Mouse (Mus musculus): ENCODE data around the gene Alox12. TPM values are rescaled to one million over a fixed set of nuclear protein-coding genes. Genes with fewer than 3 reads are reported as not detected.

Gene Alox12
- polyA plus RNA-seq, 1 experiment, result not detected

DNA sequence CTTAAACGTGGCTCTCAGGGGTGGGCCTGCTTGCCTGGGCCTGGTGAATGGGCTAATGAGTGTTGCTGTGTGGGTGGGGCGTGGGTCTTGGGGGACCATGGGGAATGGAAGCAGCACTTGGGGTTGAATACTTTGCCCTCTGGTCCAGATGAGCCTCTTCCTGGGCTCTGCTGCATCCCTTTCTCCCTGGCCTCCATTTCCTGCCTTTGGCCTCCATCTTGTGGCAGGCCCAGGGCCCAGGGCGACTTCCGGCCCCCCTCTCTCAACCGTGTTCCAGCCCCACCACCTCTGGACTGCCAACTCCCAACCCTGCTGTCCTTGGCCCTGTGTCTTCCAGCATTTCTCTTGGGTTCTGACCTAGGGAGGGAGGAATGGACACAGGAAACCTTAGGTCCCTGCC, 21.1 kb downstream of the Alox12 start:
- no peak for TF ChIP-seq POLR2A (IDR thresholded peaks at IDR 0.05; ENCODE audit: borderline replicate concordance, low read depth, low read length)
- no peak for TF ChIP-seq CTCF (IDR thresholded peaks at IDR 0.05; ENCODE audit: low read depth, low read length)
- H3K27ac ChIP-seq (ENCODE audit: insufficient read depth, low read depth, low read length), result no peak overlapping the region
- peaks cover 16% of the 10 kb centered on the region for H3K4me1 ChIP-seq (ENCODE audit: control insufficient read depth, insufficient read depth, low read length)
- H3K4me3 ChIP-seq (ENCODE audit: insufficient read depth, low read length), result no peak overlapping the region

DNA sequence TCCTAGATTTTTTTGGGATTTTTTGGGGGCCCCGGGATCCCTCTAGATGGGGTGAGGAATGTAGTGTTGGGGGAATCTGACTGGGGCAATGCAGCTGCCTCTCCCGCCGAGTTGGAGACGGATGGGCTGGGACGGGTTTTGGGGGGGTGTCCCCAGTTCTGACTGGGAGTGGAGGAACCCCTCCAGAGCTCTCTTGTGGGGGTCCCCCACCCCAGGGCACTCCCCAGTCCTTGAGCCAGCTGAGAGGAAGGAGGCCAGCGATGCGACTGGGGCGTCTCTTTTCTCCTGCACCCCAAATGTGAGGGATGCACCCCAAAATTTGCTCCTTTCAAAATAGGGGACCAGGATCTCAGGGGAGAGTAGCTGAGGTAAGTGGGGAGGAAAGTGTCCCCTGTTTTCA, 22.1 kb downstream of the Alox12 start:
- no peak overlapping the region for H3K27ac ChIP-seq (ENCODE audit: insufficient read depth, low read depth, low read length)
- TF ChIP-seq POLR2A (IDR thresholded peaks at IDR 0.05; ENCODE audit: borderline replicate concordance, low read depth, low read length) (no peak), CTCF (IDR thresholded peaks at IDR 0.05; ENCODE audit: low read depth, low read length) (no peak)
- no peak overlapping the region for H3K4me3 ChIP-seq (ENCODE audit: insufficient read depth, low read length)
- peaks cover 16% of the 10 kb centered on the region for H3K4me1 ChIP-seq (ENCODE audit: control insufficient read depth, insufficient read depth, low read length)

DNA sequence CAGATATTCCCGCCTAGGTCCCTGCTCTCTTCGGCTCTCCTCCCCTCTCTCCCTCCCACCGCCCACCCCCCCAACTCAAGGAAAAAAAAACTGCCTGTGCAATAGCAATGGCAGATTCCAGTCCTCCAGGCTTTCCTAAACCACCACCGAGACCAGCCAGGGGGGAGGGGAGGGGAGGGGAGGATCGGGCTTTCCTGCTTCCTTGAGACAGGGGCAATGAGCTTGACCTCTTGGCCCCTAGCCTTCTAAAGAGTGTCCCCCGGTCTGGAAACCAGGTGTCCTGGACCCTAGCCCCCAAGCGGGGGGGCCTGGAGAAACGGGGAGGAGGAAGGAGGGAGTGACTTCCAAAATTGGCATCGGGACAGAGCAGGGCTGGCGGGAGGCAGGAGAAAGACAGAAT, 22.6 kb downstream of the Alox12 start:
- no peak overlapping the region for H3K4me3 ChIP-seq (ENCODE audit: insufficient read depth, low read length)
- H3K4me1 ChIP-seq (ENCODE audit: control insufficient read depth, insufficient read depth, low read length), result peaks cover 16% of the 10 kb centered on the region
- H3K27ac ChIP-seq (ENCODE audit: insufficient read depth, low read depth, low read length), result no peak overlapping the region
- TF ChIP-seq POLR2A (IDR thresholded peaks at IDR 0.05; ENCODE audit: borderline replicate concordance, low read depth, low read length) (no peak), CTCF (IDR thresholded peaks at IDR 0.05; ENCODE audit: low read depth, low read length) (no peak)

DNA sequence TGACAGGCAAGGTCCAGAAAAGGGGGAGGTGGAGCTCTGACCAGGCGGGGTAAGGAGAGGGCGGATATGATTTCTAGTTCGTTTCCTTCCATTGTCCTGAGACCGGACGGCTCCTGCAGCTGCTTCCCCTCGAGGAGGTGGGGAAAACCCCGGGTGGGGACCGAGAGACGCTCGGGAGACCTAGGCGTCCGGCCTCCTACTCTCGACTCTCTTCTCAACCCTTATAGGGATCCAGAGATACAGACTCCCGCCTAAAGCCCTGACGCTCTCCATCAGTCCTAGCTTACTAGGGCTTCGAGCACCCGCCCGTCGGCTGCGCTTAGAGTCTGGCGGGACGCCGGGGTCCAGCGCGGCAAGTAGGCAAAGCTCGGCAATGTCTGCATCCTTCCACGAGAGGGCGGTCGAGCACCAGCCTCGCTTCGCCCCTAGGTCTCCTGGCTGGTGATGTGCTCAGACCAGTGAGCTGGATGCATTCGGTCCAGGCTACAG, 24.9 kb downstream of the Alox12 start:
- no peak overlapping the region for H3K27ac ChIP-seq (ENCODE audit: insufficient read depth, low read depth, low read length)
- H3K4me3 ChIP-seq (ENCODE audit: insufficient read depth, low read length), result peak overlapping the region; percentile 32
- TF ChIP-seq CTCF (IDR thresholded peaks at IDR 0.05; ENCODE audit: low read depth, low read length) (peak; percentile 74), POLR2A (IDR thresholded peaks at IDR 0.05; ENCODE audit: borderline replicate concordance, low read depth, low read length) (no peak)
- H3K4me1 ChIP-seq (ENCODE audit: control insufficient read depth, insufficient read depth, low read length), result peaks cover 13% of the 10 kb centered on the region

DNA sequence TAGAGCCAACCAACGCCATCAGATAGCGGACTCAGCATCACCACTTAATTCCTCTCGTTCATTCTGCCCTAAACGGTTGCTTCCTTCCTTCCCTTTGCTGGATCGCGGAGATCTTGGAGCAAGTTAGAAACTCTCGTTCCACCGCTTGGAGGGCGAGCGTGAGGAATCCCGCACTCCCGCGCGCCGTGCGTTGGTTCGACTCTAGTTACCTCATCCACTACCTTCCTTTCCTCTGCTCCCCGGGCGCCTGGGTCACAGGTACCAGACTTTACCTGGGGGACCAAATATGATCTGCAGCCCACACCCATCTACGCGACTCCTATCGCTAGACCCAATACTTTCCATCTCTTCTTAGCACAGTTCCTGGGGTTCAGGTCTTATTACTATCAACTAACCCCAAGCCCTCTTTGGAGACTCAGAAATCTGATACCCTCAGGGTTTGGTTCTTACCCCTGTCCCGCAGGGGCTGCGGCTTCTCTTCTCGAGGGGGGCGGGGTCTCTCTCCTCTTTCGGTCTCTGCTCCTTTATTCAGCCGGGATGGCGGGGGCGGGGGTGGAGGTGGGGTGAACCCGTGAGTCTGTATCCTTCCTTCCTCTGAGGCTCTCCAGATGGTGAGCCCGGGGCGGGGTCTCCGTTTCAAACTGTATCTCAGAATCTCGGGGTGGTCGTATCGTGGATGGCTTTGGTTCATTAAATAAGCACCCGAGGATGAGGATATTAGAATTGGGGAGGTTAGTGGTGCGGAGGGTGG, 25.7 kb downstream of the Alox12 start, which contains the start of gene Bcl6b:
Gene Bcl6b, minus strand, starts transcription at position 539 of the 751 bp plus-strand sequence.
- Histone ChIP-seq H3K27ac (ENCODE audit: insufficient read depth, low read depth, low read length) (no peak within 1 kb of the TSS), H3K4me3 (ENCODE audit: insufficient read depth, low read length) (peak within 1 kb of the TSS; percentile 33), H3K4me1 (ENCODE audit: control insufficient read depth, insufficient read depth, low read length) (peaks cover 21% of the 10 kb centered on the region)
- TF ChIP-seq CTCF (IDR thresholded peaks at IDR 0.05; ENCODE audit: low read depth, low read length) (no peak), POLR2A (IDR thresholded peaks at IDR 0.05; ENCODE audit: borderline replicate concordance, low read depth, low read length) (no peak)

DNA sequence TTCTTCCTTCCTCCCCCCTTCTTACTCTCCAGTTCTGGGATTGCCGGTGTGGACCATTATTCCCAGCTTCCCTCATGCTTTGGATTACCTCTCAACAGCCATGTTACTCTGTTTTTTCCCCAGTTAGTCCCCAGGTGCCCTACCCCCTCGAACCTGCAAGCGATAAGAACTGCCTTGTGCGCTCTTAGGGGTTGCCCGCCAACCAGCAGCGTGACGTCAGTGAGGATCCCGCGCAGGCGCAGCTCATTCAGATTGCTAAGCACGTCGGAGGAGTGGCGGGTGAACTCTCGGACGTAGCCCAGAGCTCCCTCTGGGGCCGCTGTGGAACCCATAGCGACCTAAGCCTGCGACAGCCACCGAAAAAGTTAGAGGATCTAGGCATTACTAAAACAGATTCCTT, 26.3 kb downstream of the Alox12 start:
- Histone ChIP-seq H3K27ac (ENCODE audit: insufficient read depth, low read depth, low read length) (no peak overlapping the region), H3K4me3 (ENCODE audit: insufficient read depth, low read length) (peak overlapping the region; percentile 33), H3K4me1 (ENCODE audit: control insufficient read depth, insufficient read depth, low read length) (peaks cover 26% of the 10 kb centered on the region)
- TF ChIP-seq CTCF (IDR thresholded peaks at IDR 0.05; ENCODE audit: low read depth, low read length) (no peak), POLR2A (IDR thresholded peaks at IDR 0.05; ENCODE audit: borderline replicate concordance, low read depth, low read length) (no peak)

DNA sequence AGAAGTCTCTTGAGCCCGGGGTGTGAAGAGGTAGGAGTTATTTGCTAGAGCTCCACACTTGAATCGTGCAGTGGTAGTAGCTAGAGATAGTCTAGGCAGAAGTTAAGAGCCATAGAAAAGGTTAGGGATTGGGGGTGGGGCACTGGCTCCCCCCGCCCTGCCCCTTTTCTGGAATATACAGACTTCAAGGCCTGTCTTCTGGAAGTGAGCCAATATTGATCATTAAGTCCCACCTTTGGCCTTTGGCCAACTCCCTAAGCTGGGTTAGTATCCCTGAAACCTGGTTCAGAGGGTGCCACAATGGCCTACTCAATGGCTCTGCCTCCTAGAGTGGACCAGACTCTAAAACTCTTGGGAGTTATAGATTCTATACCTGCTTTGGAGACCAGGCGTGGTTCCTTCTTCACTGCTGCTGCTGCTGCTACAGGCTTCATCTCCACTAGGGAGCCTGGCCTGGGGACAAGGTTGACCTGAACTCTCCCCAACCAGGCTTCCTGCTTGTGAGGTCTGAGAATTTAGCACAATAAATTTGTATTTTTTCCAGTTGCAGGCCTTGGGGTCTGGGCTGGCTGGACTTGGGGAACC, 27.4 kb downstream of the Alox12 start:
- no peak for TF ChIP-seq POLR2A (IDR thresholded peaks at IDR 0.05; ENCODE audit: borderline replicate concordance, low read depth, low read length)
- TF ChIP-seq CTCF (IDR thresholded peaks at IDR 0.05; ENCODE audit: low read depth, low read length), result no peak
- H3K4me1 ChIP-seq (ENCODE audit: control insufficient read depth, insufficient read depth, low read length), result peaks cover 30% of the 10 kb centered on the region
- no peak overlapping the region for H3K27ac ChIP-seq (ENCODE audit: insufficient read depth, low read depth, low read length)
- H3K4me3 ChIP-seq (ENCODE audit: insufficient read depth, low read length), result no peak overlapping the region

DNA sequence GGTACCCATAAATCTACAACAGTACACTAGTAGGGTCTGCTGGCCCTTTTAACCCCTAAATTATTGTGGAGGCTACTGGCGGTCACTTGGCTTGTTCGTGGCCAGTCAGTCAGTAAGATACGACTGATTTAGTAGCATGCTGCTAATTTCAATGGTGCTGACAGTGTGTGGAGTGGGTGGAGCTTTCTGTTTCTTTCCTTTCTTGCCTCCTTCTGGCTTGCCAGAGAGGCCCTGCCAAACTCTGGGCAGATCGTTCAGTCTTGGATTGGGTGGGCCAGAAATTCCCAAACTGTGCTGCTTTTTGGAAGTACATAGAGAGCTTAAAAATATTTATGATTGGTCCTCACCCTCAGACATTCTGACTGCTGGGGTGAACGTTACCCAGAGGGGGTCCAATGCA, 28.0 kb downstream of the Alox12 start:
- Histone ChIP-seq H3K4me1 (ENCODE audit: control insufficient read depth, insufficient read depth, low read length) (peaks cover 35% of the 10 kb centered on the region), H3K4me3 (ENCODE audit: insufficient read depth, low read length) (no peak overlapping the region), H3K27ac (ENCODE audit: insufficient read depth, low read depth, low read length) (no peak overlapping the region)
- TF ChIP-seq POLR2A (IDR thresholded peaks at IDR 0.05; ENCODE audit: borderline replicate concordance, low read depth, low read length) (no peak), CTCF (IDR thresholded peaks at IDR 0.05; ENCODE audit: low read depth, low read length) (no peak)

DNA sequence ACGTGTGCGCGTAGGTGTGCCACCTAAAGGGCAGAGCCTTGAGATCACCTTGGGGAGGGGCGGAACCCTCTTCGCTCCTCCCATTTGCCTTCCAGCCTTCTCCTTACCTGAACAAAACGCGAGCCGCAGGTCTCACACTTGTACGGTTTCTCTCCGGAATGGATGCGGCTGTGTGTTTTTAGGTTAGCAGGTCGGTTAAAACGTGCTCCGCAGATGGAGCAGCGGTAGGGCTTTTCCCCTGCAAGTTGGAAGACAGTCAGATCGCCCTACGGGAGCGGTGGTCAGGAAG, 28.6 kb downstream of the Alox12 start:
- H3K27ac ChIP-seq (ENCODE audit: insufficient read depth, low read depth, low read length), result no peak overlapping the region
- TF ChIP-seq CTCF (IDR thresholded peaks at IDR 0.05; ENCODE audit: low read depth, low read length), result no peak
- TF ChIP-seq POLR2A (IDR thresholded peaks at IDR 0.05; ENCODE audit: borderline replicate concordance, low read depth, low read length), result no peak
- H3K4me3 ChIP-seq (ENCODE audit: insufficient read depth, low read length), result no peak overlapping the region
- peaks cover 35% of the 10 kb centered on the region for H3K4me1 ChIP-seq (ENCODE audit: control insufficient read depth, insufficient read depth, low read length)

All from bone marrow macrophage, adult 2 months (primary cell).